Mouse (Mus musculus) layer of hippocampus, postnatal 25 days (tissue): ENCODE measurements around the gene BC037034. TPM values are rescaled to one million over a fixed set of nuclear protein-coding genes. Genes with fewer than 3 reads are reported as not detected.
A peak's percentile ranks its signal among the peaks of the same experiment; 100 is the strongest.

Experiments used
- DNase-seq, 2 experiments: peaks; one replicate each; pipeline ENCODE4 v3.0.0; 2022; ENCODE audit warnings: mixed read lengths in 2 of 2, low spot score in 1 of 2; ENCODE audit errors: extremely low spot score in 1 of 2
- total RNA-seq, 2 experiments: library from RNA; stranded (reverse); gene quantifications; 2 replicates each; pipeline ENCODE4 v1.2.3; 2021

The BC037034 gene
- total RNA-seq, 2 experiments from 2014 or later = 69.3 to 75.7 TPM

- peak in 1 of 2 experiments; percentile 10 for DNase-seq
These were observed 1.1 kb downstream of the BC037034 start for GRCm38 (mm10) chr5:138262582-138263240.

GRCm38 (mm10) chr5:138262001-138262400 lies 1.8 kb downstream of the BC037034 start:
- peak in 1 of 2 experiments; percentile 8 for DNase-seq

GRCm38 (mm10) chr5:138260834-138261233 lies 3.0 kb downstream of the BC037034 start:
- DNase-seq = peak in 1 of 2 experiments; percentile 10

- peak in 1 of 2 experiments; percentile 6 for DNase-seq
These were observed 3.8 kb downstream of the BC037034 start for GRCm38 (mm10) chr5:138260051-138260450.

- no peak for DNase-seq
These were observed 4.8 kb downstream of the BC037034 start for GRCm38 (mm10) chr5:138258993-138259392.

GRCm38 (mm10) chr5:138258542-138258941 lies 5.3 kb downstream of the BC037034 start:
- DNase-seq = peak in 1 of 2 experiments; percentile 7

GRCm38 (mm10) chr5:138258078-138258477 lies 5.8 kb downstream of the BC037034 start:
- DNase-seq = no peak

GRCm38 (mm10) chr5:138257585-138257978 lies 6.3 kb downstream of the BC037034 start:
- no peak for DNase-seq

GRCm38 (mm10) chr5:138256966-138257584 lies 6.8 kb downstream of the BC037034 start:
- peak in 1 of 2 experiments; percentile 7 for DNase-seq

- DNase-seq = no peak
These were observed 7.8 kb downstream of the BC037034 start for GRCm38 (mm10) chr5:138256094-138256467.

- peak; percentile 73 to 84 for DNase-seq
These were observed 8.3 kb downstream of the BC037034 start, which contains the start of gene Lamtor4 for GRCm38 (mm10) chr5:138255353-138256093. Lamtor4 (plus strand) TSS chr5:138255482.

GRCm38 (mm10) chr5:138253061-138253460 lies 10.8 kb downstream of the BC037034 start:
- DNase-seq = no peak

GRCm38 (mm10) chr5:138251144-138251543 lies 12.7 kb downstream of the BC037034 start:
- DNase-seq = no peak

GRCm38 (mm10) chr5:138241511-138241910 lies 22.3 kb downstream of the BC037034 start:
- no peak for DNase-seq

- DNase-seq = no peak
These were observed 29.6 kb downstream of the BC037034 start for GRCm38 (mm10) chr5:138234224-138234623.

GRCm38 (mm10) chr5:138233778-138234177 lies 30.1 kb downstream of the BC037034 start:
- DNase-seq = no peak

- DNase-seq = no peak
These were observed 34.3 kb downstream of the BC037034 start for GRCm38 (mm10) chr5:138229511-138229910.

GRCm38 (mm10) chr5:138228026-138228425 lies 35.8 kb downstream of the BC037034 start:
- peak in 1 of 2 experiments; percentile 37 for DNase-seq

- no peak for DNase-seq
These were observed 36.5 kb downstream of the BC037034 start for GRCm38 (mm10) chr5:138227367-138227766.

- DNase-seq = no peak
These were observed 37.3 kb downstream of the BC037034 start for GRCm38 (mm10) chr5:138226491-138226890.

GRCm38 (mm10) chr5:138225700-138226099 lies 38.1 kb downstream of the BC037034 start, which contains the start of gene Nxpe5:
Nxpe5 (plus strand) TSS chr5:138225898.
- no peak for DNase-seq
